Comparison of ENCODE assay signal across 15 mouse cellular contexts in the genomic region with DNA sequence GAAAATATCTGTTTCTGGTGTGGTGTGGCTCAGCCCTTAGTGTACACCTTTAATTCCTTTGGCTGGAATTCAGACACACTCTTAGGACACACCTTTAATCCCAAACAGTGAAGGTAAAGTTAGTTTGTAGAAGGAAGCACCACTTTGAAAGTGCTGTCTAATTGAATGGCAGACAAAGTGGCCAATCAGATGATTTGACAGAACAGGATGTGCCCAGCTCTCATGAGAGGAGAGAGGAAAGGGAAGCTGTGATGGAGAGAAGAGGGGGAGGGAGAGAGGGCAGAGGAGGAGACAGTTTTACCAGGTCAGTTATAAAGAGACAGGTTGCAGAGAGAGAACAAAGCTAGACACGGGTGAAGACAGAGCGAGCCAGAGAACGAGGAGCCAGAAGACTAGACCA. TPM values are rescaled to one million over a fixed set of nuclear protein-coding genes. Genes with fewer than 3 reads are reported as not detected.
DNase-seq lines count a peak whose midpoint lies in the region; ATAC-seq and TF ChIP-seq lines count a peak whose summit lies in the region.
"Had no signal": no experiment of that assay in that cellular context is flagged by ENCODE, and none has a peak within 500 bp of the region (broad histone marks: within the 10 kb centered on the region; RNA-seq: fewer than 3 reads in every experiment).

No protein-coding gene starts in this region.

- ATAC-seq in heart, embryonic 12.5 days (ENCODE audit: insufficient number of reproducible peaks, low FRiP score) = no peak
- no peak for ATAC-seq in midbrain, embryonic 11.5 days (ENCODE audit: low FRiP score)
- no peak for ATAC-seq in midbrain, embryonic 15.5 days (replicated peaks)
- ATAC-seq: inflammation-experienced regulatory T-cells, adult 6 months; liver, embryonic 12.5 days had no signal

- no peak overlapping the region for H3K27ac ChIP-seq in heart, embryonic 12.5 days (ENCODE audit: poor library complexity, severe bottlenecking)
- H3K27ac ChIP-seq in midbrain, embryonic 11.5 days (ENCODE audit: low read depth, low read length) = no peak overlapping the region
- H3K27ac ChIP-seq in midbrain, embryonic 15.5 days = no peak overlapping the region
- H3K27ac ChIP-seq in MEL (ENCODE audit: control insufficient read depth, low read depth, low read length) (peak overlapping the region; percentile 44), macrophage (0 out of 2 replicates have a peak overlapping the region, but pooled peaks have one; percentile 3)
- no peak overlapping the region for H3K27ac ChIP-seq in cerebellum, adult 2 months (ENCODE audit: insufficient read depth, low read length)
- H3K27ac ChIP-seq: liver, embryonic 12.5 days; stomach, postnatal 0 days had no signal

- no peaks in the 10 kb centered on the region for H3K9me3 ChIP-seq in heart, embryonic 12.5 days (replicated peaks)
- H3K9me3 ChIP-seq in midbrain, embryonic 11.5 days (ENCODE audit: control insufficient read depth, low read length) = no peaks in the 10 kb centered on the region
- no peaks in the 10 kb centered on the region for H3K9me3 ChIP-seq in midbrain, embryonic 15.5 days
- H3K9me3 ChIP-seq in MEL (replicated peaks; ENCODE audit: insufficient read depth, low read length) = no peaks in the 10 kb centered on the region
- H3K9me3 ChIP-seq: liver, embryonic 12.5 days had no signal

- H3K4me1 ChIP-seq in heart, embryonic 12.5 days (replicated peaks) = no peaks in the 10 kb centered on the region
- H3K4me1 ChIP-seq in midbrain, embryonic 11.5 days (ENCODE audit: control insufficient read depth, insufficient read depth, low read length) = no peaks in the 10 kb centered on the region
- H3K4me1 ChIP-seq in midbrain, embryonic 15.5 days = peaks cover 4% of the 10 kb centered on the region; the same call in 1 of the 2 replicates
- peaks cover 8 to 19% of the 10 kb centered on the region in 2 experiments; a peak in 3 of 4 replicates for H3K4me1 ChIP-seq in MEL (ENCODE audit: control insufficient read depth in 1 of 2, insufficient read depth in 2 of 2, low read length in 2 of 2)
- no peaks in the 10 kb centered on the region for H3K4me1 ChIP-seq in cerebellum, adult 2 months (ENCODE audit: control insufficient read depth, insufficient read depth, low read length)

- no peak overlapping the region for H3K4me3 ChIP-seq in heart, embryonic 12.5 days
- no peak overlapping the region for H3K4me3 ChIP-seq in midbrain, embryonic 11.5 days (ENCODE audit: low read depth, low read length)
- H3K4me3 ChIP-seq in midbrain, embryonic 15.5 days = no peak overlapping the region
- H3K4me3 ChIP-seq in MEL (ENCODE audit: control insufficient read depth in 1 of 2, insufficient read depth in 1 of 2, low read depth in 2 of 2, low read length in 2 of 2) = no peak overlapping the region
- no peak overlapping the region for H3K4me3 ChIP-seq in macrophage (ENCODE audit: inconsistent target)
- no peak overlapping the region for H3K4me3 ChIP-seq in cerebellum, adult 2 months (replicated peaks; ENCODE audit: insufficient read depth, low read depth, low read length)
- H3K4me3 ChIP-seq: liver, embryonic 12.5 days; megakaryocyte, embryonic 14.5 days had no signal

- no peak overlapping the region for H3K4me2 ChIP-seq in heart, embryonic 12.5 days
- no peak overlapping the region for H3K4me2 ChIP-seq in midbrain, embryonic 11.5 days
- H3K4me2 ChIP-seq in midbrain, embryonic 15.5 days = no peak overlapping the region
- H3K4me2 ChIP-seq: liver, embryonic 12.5 days had no signal

- no peak for TF ChIP-seq CTCF in MEL (IDR thresholded peaks at IDR 0.05 in 2 of 3, conservative IDR thresholded peaks at IDR 0.05 in 1 of 3; ENCODE audit: control insufficient read depth in 1 of 3, insufficient read depth in 1 of 3, low read depth in 2 of 3, low read length in 3 of 3, poor library complexity in 1 of 3, severe bottlenecking in 1 of 3)
- no peak for TF ChIP-seq CTCF in cerebellum, adult 2 months (IDR thresholded peaks at IDR 0.05; ENCODE audit: borderline replicate concordance, insufficient read depth, low read depth, low read length)

- no peak for TF ChIP-seq RAD21 in MEL (IDR thresholded peaks at IDR 0.05; ENCODE audit: low read depth, low read length)

- no peaks in the 10 kb centered on the region for H3K79me2 ChIP-seq in MEL (ENCODE audit: control insufficient read depth, insufficient read depth, low read length, poor library complexity)
- H3K79me2 ChIP-seq in macrophage (ENCODE audit: inconsistent target) = no peaks in the 10 kb centered on the region

- no peaks in the 10 kb centered on the region for H3K27me3 ChIP-seq in heart, embryonic 12.5 days (replicated peaks)
- H3K27me3 ChIP-seq in midbrain, embryonic 11.5 days (ENCODE audit: control insufficient read depth, insufficient read depth, low read length) = no peaks in the 10 kb centered on the region
- no peaks in the 10 kb centered on the region for H3K27me3 ChIP-seq in midbrain, embryonic 15.5 days (replicated peaks)
- no peaks in the 10 kb centered on the region for H3K27me3 ChIP-seq in MEL (ENCODE audit: control insufficient read depth in 1 of 2, insufficient read depth in 2 of 2, low read length in 2 of 2)
- no peaks in the 10 kb centered on the region for H3K27me3 ChIP-seq in cerebellum, adult 2 months (ENCODE audit: control insufficient read depth, insufficient read depth, low read length)
- H3K27me3 ChIP-seq: liver, embryonic 12.5 days; megakaryocyte, embryonic 14.5 days had no signal

- H3K36me3 ChIP-seq in heart, embryonic 12.5 days = peaks cover 21% of the 10 kb centered on the region
- no peaks in the 10 kb centered on the region; the same call in 1 of the 2 replicates for H3K36me3 ChIP-seq in midbrain, embryonic 11.5 days (ENCODE audit: control insufficient read depth, insufficient read depth, low read length)
- peaks cover 12% of the 10 kb centered on the region for H3K36me3 ChIP-seq in midbrain, embryonic 15.5 days (replicated peaks)
- H3K36me3 ChIP-seq in MEL (ENCODE audit: control insufficient read depth in 1 of 2, insufficient read depth in 2 of 2, low read length in 2 of 2) = peaks cover 1 to 14% of the 10 kb centered on the region in 2 experiments; a peak in 3 of 4 replicates
- H3K36me3 ChIP-seq in macrophage (ENCODE audit: inconsistent target) = 0 out of 2 replicates have a peak, but pooled peaks cover 4% of the 10 kb centered on the region

- no peak overlapping the region for H3K9ac ChIP-seq in heart, embryonic 12.5 days
- no peak overlapping the region for H3K9ac ChIP-seq in midbrain, embryonic 11.5 days (ENCODE audit: low read length)
- H3K9ac ChIP-seq in midbrain, embryonic 15.5 days = no peak overlapping the region
- peak overlapping the region; percentile 24; the same call in 1 of the 2 replicates for H3K9ac ChIP-seq in MEL (ENCODE audit: control insufficient read depth, low read depth, low read length, poor library complexity, severe bottlenecking)
- H3K9ac ChIP-seq: liver, embryonic 12.5 days had no signal

- TF ChIP-seq POLR2A in MEL (IDR thresholded peaks at IDR 0.05; ENCODE audit: control insufficient read depth in 1 of 2, insufficient read depth in 1 of 2, low read depth in 1 of 2, low read length in 2 of 2, poor library complexity in 1 of 2) = peak in 1 of 2 experiments; percentile 33; a peak in 1 of 4 replicates
- TF ChIP-seq POLR2A in cerebellum, adult 2 months (IDR thresholded peaks at IDR 0.05; ENCODE audit: borderline replicate concordance, insufficient read depth, low read length) = no peak

- WGBS in heart, embryonic 12.5 days = 79% methylated on average over 3 of the region's 3 CpGs
- WGBS in midbrain, embryonic 11.5 days = 91% methylated on average over 3 of the region's 3 CpGs
- 91% methylated on average over 3 of the region's 3 CpGs for WGBS in midbrain, embryonic 15.5 days
- WGBS in macrophage (ENCODE audit: missing documents) = 89% methylated on average over 3 of the region's 3 CpGs
- WGBS in cerebellum, adult 2 months = 60% methylated on average over 3 of the region's 3 CpGs

- no peak for TF ChIP-seq EP300 in MEL (IDR thresholded peaks at IDR 0.05; ENCODE audit: low read depth in 1 of 2, low read length in 2 of 2)

- DNase-seq in heart, adult 11 months = peak; percentile 87
- DNase-seq in midbrain, embryonic 11.5 days (ENCODE audit: low spot score, missing footprints) = peak; percentile 79
- DNase-seq in MEL (ENCODE audit: low read depth, low spot score) = peak; percentile 90
- DNase-seq in cerebellum, adult 2 months = no peak
- no peak for DNase-seq in gastrocnemius, adult 18-20 months (ENCODE audit: low spot score)
- DNase-seq: adrenal gland, postnatal 25 days; embryo, embryonic 11 days; heart, postnatal 14 days had no signal

TF ChIP-seq in MEL, 35 proteins besides CTCF, POLR2A, EP300 and RAD21:
- TF ChIP-seq TBP (IDR thresholded peaks at IDR 0.05; ENCODE audit: low read depth, low read length) = no peak
- TF ChIP-seq ZNF384 (IDR thresholded peaks at IDR 0.05; ENCODE audit: low read depth, low read length) = no peak
- peak; percentile 60; the same call in 1 of the 2 replicates for TF ChIP-seq ELF1 (IDR thresholded peaks at IDR 0.05; ENCODE audit: low read depth, low read length)
- TF ChIP-seq HCFC1 (IDR thresholded peaks at IDR 0.05; ENCODE audit: low read depth, low read length) = peak; percentile 47; the same call in 1 of the 2 replicates
- TF ChIP-seq MAX (IDR thresholded peaks at IDR 0.05; ENCODE audit: low read length) = no peak
TF ChIP-seq in MEL: peak in this region for 2.

RNA-seq across cellular contexts. Expression of a gene that starts 13.5 kb away (rescaled TPM):
- 199 and 203 TPM in 2 replicates for polyA plus RNA-seq in heart, embryonic 12.5 days (2016; fragmentation: Nextera tagmentation; extraction: Ambion mirVana)
- polyA plus RNA-seq in midbrain, embryonic 11.5 days (2014; fragmentation: Nextera tagmentation; extraction: Ambion mirVana) = 317 and 319 TPM in 2 replicates
- polyA plus RNA-seq in midbrain, embryonic 15.5 days (2015; fragmentation: Nextera tagmentation; extraction: Ambion mirVana) = 240 and 244 TPM in 2 replicates
- total RNA-seq in MEL (2012; rRNA removed) = 200 and 205 TPM in 2 replicates
- polyA plus RNA-seq in MEL (2012; ENCODE audit: insufficient read depth in 1 of 2, insufficient read length in 2 of 2, low read depth in 1 of 2, low replicate concordance in 2 of 2, missing spikeins in 1 of 2) (100 to 1,000 TPM; 186 to 403 TPM), macrophage (2018) (73.0 to 118 TPM (median 117 TPM) in 3 replicates)
- 10 to 100 TPM; 19.3 to 88.3 (median 53.7) TPM for total RNA-seq in macrophage (2018; cell fraction: chromatin; rRNA removed)
- 100 to 1,000 TPM in 7 of 26 experiments, 10 to 100 TPM in 19; 56.4 to 127 (median 79.5) TPM for total RNA-seq in macrophage (2018; cell fraction: cytosol; rRNA removed)
- total RNA-seq in macrophage (2018; cell fraction: nucleus; rRNA removed) = 100 to 1,000 TPM in 1 of 26 experiments, 10 to 100 TPM in 25; 31.0 to 101 (median 68.6) TPM
- 108 and 116 TPM in 2 replicates for polyA plus RNA-seq in cerebellum, adult 2 months (2012; rRNA removed)
- total RNA-seq in gastrocnemius, adult 18-20 months (2021) = 100 to 1,000 TPM; 151 to 163 TPM

Comparison
In these comparisons a context has a peak if more than half of its experiments do, and no peak if none do; other contexts are left out.
1. DNase-seq: peak in heart, adult 11 months (single experiment), midbrain, embryonic 11.5 days (single experiment) and MEL (single experiment); none in cerebellum, adult 2 months (0 of 2) and gastrocnemius, adult 18-20 months (single experiment).
2. H3K27ac ChIP-seq: peak in MEL (single experiment) and macrophage (single experiment); none in heart, embryonic 12.5 days (single experiment), midbrain, embryonic 11.5 days (single experiment), midbrain, embryonic 15.5 days (single experiment) and cerebellum, adult 2 months (single experiment).